Mouse (Mus musculus) kidney, adult 11 months (tissue): ENCODE data around the gene Cacna1c.
"Not testable (repeated sequence)": the region's sequence is repeated elsewhere in the genome, so short reads cannot be mapped to it uniquely, and the experiment has no call there.

Experiments
- DNase-seq: peaks from one replicate; pipeline ENCODE4 v3.0.0; 2022

Gene Cacna1c

GRCm38 (mm10) chr6:118641671-118642325 lies 554.4 kb downstream of the Cacna1c start:
- DNase-seq: no peak

DNA sequence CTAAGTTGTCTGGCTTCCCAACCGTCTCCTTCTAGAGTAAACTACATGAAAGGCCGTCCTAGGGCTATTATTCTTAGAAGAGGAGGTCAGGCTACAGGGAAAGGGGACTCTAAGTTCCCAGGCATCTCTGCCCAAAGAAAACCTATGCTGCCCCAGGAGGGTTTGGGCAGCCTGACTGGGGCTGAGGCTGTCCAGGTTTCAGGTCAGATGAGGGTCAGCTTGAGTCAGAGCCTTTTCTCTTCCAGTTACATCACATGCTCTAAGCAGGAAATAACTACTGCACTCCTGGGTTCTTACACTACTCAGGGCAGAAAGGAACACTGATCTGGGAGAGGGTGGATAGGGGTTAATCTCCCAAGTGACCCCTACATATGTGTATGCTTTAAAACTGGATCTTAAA lies 556.4 kb downstream of the Cacna1c start:
- DNase-seq: no peak

DNA sequence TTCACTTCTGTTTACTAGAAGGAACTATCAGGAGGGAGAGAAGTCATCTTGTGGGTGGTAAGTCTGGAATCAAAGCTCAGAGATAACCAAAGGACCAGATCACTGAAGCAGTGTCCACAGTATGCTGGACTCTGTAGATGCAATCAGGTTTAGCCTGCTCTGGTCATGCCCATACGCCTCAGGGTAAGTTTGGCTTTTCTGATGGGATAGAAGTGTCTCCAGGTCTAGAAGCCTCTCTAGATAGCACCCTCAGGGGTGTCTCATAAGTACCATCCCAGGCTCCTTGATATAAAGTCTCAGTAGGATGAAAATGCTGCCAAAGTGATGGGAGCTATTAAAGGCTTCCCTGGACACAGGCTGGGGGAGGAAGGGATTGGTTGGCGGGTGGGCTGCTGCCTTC lies 557.3 kb downstream of the Cacna1c start:
- no peak for DNase-seq

GRCm38 (mm10) chr6:118632491-118632890 lies 563.7 kb downstream of the Cacna1c start:
- DNase-seq: no peak

DNA sequence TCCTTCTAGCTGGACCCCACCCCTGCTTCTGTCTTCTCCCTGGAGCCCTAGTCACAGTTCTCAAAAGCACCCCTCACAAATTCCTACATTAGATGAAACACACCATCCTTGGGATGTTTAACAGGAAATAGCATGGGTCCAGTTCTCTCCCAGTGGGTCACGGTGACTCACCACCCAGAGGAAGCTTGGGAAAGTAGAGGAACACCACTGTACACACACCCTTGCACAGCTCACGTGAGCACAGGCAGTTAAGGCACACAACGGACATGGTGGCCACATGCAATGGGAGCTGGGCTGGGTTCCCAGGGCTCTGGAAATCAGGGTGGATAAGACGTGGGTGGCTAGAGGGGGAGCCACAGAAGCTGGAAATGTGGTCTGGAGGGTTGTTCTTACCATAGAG lies 566.2 kb downstream of the Cacna1c start:
- DNase-seq: no peak

DNA sequence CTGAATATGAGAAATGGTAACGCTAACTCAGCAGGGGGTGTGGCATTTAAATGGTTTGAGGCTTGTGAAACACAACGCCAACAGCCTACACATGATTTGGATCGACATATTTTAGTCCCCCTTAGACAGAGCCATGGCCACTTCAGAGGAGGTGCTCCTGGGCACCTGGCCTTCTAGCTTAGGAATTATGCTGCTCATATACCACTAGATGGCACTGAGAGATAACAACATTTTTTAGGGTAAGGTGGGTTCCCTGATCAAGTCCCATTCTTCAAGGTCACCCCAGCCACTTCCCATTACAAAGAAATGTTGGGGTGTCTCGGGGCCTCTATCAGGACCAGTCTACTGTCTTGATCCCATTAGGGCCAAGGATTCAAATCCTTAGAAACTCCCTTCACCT lies 570.0 kb downstream of the Cacna1c start:
- DNase-seq: no peak

DNA sequence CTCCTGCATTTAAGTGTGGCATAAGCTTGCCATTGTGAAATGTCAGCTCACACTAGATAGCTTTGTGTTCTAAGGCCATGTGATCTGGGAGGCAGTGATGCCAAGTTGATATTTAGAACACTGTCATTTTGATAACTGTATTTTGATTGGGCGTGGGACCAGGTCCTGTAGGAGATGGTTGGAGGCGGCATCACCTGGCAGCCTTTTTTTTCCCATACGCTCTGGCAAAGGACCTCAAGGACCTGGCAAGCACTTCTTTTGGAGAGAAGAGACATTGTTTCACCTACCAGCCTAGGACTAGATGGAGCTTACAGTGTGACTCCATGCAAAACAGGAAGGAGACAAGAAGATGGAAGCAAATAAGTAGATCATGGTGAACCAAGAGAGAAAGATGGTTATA lies 572.6 kb downstream of the Cacna1c start:
- no peak for DNase-seq

- DNase-seq: no peak
Measured at GRCm38 (mm10) chr6:118621866-118622265, 574.4 kb downstream of the Cacna1c start.

DNA sequence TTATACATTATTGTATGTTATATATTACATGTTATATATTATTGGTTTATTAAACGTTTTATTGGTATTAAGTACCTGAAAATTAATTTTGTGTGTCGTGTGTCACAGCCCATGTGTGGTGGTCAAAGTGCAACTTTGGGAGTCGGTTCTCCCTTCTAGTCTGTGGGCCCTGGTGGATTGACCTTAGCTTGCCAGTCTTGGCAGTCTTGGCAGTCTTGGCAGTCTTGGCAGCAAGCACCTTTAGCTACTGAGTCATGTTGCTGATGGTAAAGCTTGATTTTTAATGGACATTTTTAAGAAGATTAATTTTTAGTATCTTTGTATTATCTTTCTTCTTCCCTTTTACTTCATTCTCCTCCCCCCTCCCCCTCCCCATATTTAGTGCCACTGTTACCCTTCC lies 574.8 kb downstream of the Cacna1c start:
- DNase-seq: no peak

GRCm38 (mm10) chr6:118608906-118609305 lies 587.3 kb downstream of the Cacna1c start:
- no peak for DNase-seq

DNA sequence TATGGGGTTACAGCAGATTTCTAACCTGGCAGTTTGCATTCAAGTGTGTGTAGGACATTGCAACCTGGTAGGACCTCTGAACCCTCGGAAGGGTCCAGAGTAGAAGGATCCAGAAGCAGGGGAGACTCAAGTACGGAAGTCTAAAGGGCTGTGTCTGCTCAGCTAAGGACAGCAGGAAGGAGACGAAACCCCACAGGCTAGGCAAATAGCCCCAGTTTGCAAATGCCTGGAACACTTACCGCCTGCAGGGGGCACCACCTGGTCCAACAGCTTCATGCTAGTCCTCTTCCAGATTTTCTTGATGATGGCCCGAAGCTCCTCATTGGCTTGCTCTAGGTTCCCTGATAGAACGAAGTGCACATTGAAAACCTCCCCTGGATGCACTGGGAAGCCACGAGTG lies 590.2 kb downstream of the Cacna1c start:
- DNase-seq: no peak

DNA sequence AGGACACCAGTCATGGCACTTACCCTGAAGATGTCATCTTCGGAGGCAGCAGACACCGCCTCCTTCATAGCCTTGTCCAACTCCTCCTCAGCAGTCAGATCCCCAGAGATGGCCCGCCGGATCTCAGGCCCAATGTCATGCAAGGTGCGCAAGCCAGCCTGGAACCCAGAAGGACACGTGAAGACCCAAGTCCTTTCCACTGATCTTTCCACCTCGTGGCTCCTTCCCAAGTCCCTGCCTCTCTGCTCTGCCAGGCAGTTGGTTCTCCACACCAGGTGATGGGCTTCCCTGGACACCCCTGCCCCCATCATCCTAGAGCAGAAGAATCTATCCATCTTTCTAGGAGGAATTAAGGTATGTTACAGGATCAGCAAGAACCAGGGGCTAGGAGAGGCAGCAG lies 592.4 kb downstream of the Cacna1c start:
- no peak for DNase-seq

DNA sequence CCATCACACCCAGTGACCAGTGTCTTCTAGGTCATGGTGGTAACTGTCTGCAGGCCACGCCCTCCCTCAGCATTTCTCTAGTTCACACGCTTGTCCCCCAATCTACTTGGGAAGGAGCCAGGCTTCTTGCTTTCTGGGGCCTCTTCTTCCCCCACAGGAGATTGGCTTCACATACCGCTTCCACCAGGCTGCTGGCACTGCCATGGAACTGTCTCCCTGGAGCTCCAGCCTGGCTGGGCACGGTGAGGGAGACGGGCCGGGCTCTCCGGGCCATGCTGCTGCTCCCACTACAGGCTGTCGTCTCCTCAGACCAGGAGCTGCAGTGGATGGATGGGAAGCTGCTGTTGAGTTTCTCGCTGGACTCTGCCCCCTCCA lies 600.5 kb downstream of the Cacna1c start:
- no peak for DNase-seq

DNA sequence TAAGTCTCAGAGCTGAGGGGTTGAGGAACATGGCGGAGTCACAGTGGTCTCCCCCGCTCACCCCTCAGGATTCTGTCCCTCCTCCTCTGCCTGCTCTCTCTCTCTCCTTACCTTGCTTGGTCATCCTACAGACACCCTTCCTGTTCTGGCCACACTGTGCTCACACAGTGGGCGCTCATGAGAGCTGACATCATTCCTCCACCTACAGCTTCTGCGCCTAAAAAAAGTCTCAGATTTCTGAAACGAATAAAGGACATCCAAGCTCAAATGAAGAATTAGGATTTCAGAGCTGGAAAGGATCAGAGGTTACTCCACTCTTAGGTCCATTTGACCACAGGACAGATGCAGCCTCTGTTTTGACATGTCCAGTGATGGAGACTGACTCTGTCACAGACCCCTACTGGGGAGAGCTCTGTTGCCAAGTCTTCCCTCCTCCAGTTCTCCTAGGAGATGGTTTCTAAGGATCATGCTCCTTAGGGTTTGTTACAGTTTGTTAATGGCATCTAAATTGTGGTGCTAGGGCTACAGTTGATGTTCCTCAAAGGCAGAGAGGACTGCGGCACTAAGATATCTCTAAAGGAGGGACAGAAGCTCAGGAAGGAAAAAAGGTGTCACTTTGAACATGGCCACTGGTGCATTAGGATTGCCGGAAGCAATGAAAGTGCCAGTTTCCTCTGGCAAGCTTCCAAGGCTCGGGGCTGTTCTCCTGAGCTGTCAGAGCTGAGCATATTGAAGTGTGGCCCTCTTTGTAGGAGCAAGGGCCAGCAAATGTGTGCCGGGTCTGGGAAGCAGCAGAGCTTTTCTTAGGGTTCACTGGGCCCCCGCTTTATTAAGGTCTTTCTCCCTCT lies 601.2 kb downstream of the Cacna1c start:
- DNase-seq: no peak

DNA sequence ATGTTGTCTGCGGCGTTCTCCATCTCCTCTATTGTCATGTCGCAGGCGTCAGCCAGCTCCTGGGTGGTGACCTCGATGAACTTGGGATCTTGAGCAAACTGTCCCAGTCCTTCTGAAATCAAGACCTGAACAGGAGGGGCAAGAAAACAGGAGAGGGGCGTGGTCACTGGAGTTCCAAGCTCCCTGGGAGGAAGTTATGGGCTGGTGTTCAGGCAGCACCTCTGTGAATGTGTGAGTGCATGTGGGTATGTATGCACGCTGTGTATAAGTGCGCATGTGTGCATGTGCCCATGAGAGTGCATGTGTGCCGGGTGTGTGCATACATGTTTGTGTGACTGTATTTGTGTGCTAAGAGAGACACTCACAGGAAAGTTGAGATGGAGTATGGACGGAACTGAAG lies 602.1 kb downstream of the Cacna1c start:
- peak; percentile 9 for DNase-seq

DNA sequence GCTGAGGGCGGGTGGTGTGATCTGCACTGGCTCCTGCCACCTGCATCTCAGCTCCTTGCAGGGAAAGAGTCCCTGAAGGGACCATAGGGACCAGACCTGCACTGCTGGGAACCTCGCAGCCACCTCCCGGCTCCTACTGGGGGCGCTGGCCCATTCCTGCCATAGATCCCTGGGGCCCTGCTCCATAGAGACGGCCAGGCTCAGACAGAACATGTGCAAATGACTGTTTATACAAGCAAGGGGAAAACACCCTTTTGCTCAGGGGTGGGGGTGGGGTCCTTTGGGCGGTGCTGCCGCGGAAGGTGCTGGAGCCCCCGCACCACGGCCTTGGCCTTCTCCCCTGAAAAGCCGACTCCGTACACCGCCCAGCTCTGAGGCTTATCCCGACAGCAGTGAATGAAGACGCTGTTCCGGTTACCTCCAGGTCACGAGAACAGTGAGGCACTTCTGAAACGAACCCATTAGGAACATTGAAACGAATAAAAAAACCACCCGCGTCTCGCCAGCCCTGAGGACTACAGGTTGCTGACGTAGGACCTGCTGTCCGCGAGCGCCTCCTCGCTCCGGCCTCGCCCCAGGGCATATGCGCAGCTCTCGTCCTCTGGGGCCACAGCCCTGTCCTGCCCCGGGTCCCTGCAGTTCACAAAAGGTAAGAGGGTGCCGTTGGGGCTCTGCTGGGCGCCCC lies 602.7 kb downstream of the Cacna1c start:
- DNase-seq: peak; percentile 18

DNA sequence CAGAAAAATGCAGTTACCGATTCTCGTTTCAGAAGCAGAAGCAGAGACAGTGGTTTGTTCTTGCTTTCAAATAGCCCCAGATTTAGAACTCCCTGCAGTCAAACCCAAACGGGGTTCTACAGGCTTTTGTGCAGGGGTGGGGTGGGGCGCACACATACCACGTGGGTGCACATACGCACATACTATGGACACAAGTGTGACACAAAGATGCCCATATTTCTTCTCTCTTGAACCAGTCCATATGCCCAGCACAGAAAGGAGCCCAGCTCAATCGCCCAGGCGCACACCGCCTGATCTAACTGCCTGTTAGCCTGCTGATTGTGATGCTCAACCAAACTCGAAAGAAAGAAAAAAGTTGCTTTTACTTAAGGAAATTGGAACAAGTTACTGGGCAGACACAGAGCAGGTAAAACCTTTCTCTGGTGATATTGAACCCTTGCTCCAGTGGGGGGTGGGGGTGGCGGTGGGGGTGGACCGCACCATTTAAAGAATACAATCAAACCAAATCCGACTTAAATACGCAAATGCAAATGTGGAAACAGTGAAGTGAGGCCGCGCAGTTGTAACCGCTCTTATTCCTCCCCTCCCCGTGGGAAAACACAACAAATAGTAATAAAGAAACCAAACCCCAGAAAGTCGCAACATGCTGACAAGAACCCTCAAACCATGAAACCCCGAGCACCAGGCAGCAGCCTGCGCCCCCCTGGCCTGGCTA lies 603.4 kb downstream of the Cacna1c start:
- DNase-seq: no peak

DNA sequence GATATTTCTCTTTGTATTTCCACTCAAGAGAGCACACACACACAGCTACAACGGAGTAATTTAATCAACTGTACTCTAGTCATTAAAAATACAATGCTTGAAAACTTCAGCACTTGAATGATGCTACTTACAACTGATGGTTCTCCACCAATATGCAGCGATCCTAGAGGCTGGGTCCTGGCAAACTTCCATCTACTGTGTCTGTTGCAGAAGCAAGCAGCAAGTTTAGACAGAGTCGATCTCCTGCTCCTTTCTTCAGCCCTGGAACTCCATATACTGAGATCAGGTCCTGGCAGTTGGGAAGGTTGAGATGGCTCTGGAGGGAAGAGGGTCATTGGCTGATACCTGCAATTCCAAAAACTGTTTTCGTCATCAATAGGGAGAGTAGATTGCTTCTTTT lies 617.5 kb downstream of the Cacna1c start:
- DNase-seq: not testable (repeated sequence)

GRCm38 (mm10) chr6:118574351-118574750 lies 621.9 kb downstream of the Cacna1c start:
- DNase-seq: peak; percentile 40

GRCm38 (mm10) chr6:118567816-118568215 lies 628.4 kb downstream of the Cacna1c start:
- no peak for DNase-seq

DNA sequence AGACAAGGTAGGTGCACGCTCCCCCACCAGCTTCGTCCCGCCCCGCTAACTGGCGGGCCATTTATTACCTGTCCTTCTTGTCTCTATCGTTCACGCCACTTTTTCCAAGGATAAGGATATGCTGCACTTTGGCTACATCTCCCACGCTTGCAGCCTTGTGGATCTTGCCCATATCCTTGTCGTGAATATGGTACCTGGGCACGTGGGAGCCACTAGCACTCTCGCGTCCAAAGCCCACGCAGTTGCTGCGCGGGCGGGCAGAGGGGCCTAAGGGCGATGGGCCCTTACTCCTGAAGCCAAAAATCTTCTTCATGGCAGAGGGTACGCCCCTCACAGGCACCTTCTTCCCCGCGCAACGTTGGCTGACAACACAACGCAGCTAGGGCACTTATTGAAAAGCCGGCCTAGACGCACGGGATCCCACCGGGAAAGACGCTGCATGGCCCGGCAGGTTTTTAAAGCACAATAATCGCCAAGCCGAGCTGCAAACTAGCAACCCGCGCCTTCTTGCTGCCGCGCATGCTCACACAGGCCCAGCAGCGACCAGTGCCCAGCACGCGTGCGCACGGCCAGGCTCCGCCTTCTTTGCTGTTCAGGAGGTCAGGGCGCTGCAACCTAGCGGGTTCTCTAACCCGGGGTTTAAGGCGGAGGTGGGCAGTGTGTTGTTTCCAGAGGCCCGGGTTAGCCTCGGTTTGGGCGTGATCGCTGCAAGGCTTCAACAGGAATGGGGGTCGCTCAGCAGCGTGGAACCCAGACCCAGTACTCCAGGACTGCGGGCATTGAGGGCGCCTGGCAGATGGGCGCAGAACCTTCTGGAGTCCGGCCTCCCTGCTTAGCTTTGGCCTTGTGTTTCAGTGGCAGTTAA lies 634.2 kb downstream of the Cacna1c start, which contains the start of gene Ankrd26:
TSS of gene Ankrd26 (minus strand) at position 482 of the 865 bp plus-strand sequence.
- peak; percentile 92 for DNase-seq

DNA sequence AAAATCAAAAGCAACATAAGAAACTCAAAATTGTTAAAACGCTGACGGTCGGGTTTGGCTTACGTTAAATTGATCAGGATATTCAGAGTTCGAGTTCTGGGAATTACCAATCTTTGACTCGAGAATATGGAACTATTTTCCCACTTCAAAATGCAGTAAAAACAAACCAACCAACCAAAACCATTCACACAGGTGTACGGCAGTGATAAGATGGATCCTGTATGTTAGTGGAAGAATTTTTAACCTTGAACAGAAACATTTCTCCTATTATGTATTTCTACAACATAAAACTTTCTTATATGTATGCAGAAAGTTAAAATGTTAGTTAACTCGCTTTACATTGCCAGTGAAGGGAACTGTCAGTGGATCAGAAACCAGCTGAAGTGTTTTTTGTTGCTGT lies 635.0 kb downstream of the Cacna1c start:
- no peak for DNase-seq
